Mouse (Mus musculus) embryonic facial prominence, embryonic 15.5 days (tissue): ENCODE data around the gene Gale. TPM values are rescaled to one million over a fixed set of nuclear protein-coding genes. Genes with fewer than 3 reads are reported as not detected.

Source experiments
- ATAC-seq: fragments of 200-750 bp; cut with Nextera tagmentation; 2 replicates; pipeline ENCODE4 v1.8.0; 2017; ENCODE audit warnings: low read depth, moderate TSS enrichment; ENCODE audit not compliant: insufficient number of reproducible peaks, low FRiP score, low TSS enrichment
- H3K27ac ChIP-seq: fragments of 300-500 bp; sonication (generic); replicated peaks from 2 replicates; pipeline ENCODE4 v1.5.1; 2015; ENCODE audit warnings: mild to moderate bottlenecking, inconsistent platforms
- H3K27me3 ChIP-seq: fragments of 300-500 bp; sonication (generic); 2 replicates; pipeline ENCODE4 v1.6.1; 2015; ENCODE audit warnings: inconsistent platforms
- H3K36me3 ChIP-seq: fragments of 300-500 bp; sonication (generic); 2 replicates; pipeline ENCODE4 v1.6.1; 2015; ENCODE audit warnings: mild to moderate bottlenecking, inconsistent platforms
- H3K4me1 ChIP-seq: fragments of 300-500 bp; sonication (generic); 2 replicates; pipeline ENCODE4 v1.6.1; 2015; ENCODE audit warnings: inconsistent platforms
- H3K4me2 ChIP-seq: fragments of 300-500 bp; sonication (generic); replicated peaks from 2 replicates; pipeline ENCODE4 v1.6.1; 2015; ENCODE audit warnings: mild to moderate bottlenecking, inconsistent platforms
- H3K4me3 ChIP-seq: fragments of 300-500 bp; sonication (generic); replicated peaks from 2 replicates; pipeline ENCODE4 v1.5.1; 2015; ENCODE audit warnings: mild to moderate bottlenecking, inconsistent platforms
- H3K9ac ChIP-seq: fragments of 300-500 bp; sonication (generic); 2 replicates; pipeline ENCODE4 v1.6.1; 2015; ENCODE audit warnings: inconsistent platforms
- H3K9me3 ChIP-seq: fragments of 300-500 bp; sonication (generic); replicated peaks from 2 replicates; pipeline ENCODE4 v1.6.1; 2016; ENCODE audit warnings: inconsistent platforms
- WGBS: fragments of 180-500 bp; shearing (Covaris S2); methylation state at CpG from one replicate; pipeline ENCODE4 v1.1.7; 2015; 5-methylcytosine and 5-hydroxymethylcytosine counted together
- polyA plus RNA-seq: library from polyadenylated mRNA; unstranded; fragments of >200 nt; fragmentation: Nextera tagmentation; extraction: Ambion mirVana; gene quantifications from 2 replicates; pipeline ENCODE4 v1.2.1, GENCODE M21; 2015

The Gale gene
- polyA plus RNA-seq, 1 experiment from 2014 or later: 48.0 TPM

- H3K4me1 ChIP-seq: peaks cover 18% of the 10 kb centered on the region
- peak overlapping the region; percentile 97 for H3K4me3 ChIP-seq
- peak overlapping the region; percentile 71 for H3K4me2 ChIP-seq
- no peaks in the 10 kb centered on the region for H3K27me3 ChIP-seq
- 64% methylated on average over 9 of the region's 9 CpGs for WGBS
- no peak overlapping the region for H3K9ac ChIP-seq
- H3K9me3 ChIP-seq: no peaks in the 10 kb centered on the region
- no peak for ATAC-seq
- peak overlapping the region; percentile 90 for H3K27ac ChIP-seq
- peaks cover 23% of the 10 kb centered on the region for H3K36me3 ChIP-seq
Measured at GRCm38 (mm10) chr4:135987714-135988113, 24.2 kb downstream of the Gale start.

GRCm38 (mm10) chr4:135993941-135994340 is 30.4 kb downstream of the Gale start:
- Histone ChIP-seq H3K9ac (no peak overlapping the region), H3K4me3 (no peak overlapping the region), H3K27me3 (no peaks in the 10 kb centered on the region), H3K36me3 (no peaks in the 10 kb centered on the region), H3K4me2 (no peak overlapping the region), H3K27ac (no peak overlapping the region), H3K4me1 (no peaks in the 10 kb centered on the region), H3K9me3 (no peaks in the 10 kb centered on the region)
- no peak for ATAC-seq
- WGBS: 91% methylated on average over 6 of the region's 6 CpGs

GRCm38 (mm10) chr4:135995118-135995517 is 31.6 kb downstream of the Gale start:
- Histone ChIP-seq H3K4me1 (no peaks in the 10 kb centered on the region), H3K27ac (no peak overlapping the region), H3K36me3 (no peaks in the 10 kb centered on the region), H3K27me3 (no peaks in the 10 kb centered on the region), H3K4me2 (no peak overlapping the region), H3K9ac (no peak overlapping the region), H3K9me3 (no peaks in the 10 kb centered on the region), H3K4me3 (no peak overlapping the region)
- 88% methylated on average over 4 of the region's 4 CpGs for WGBS
- ATAC-seq: no peak

- WGBS: 92% methylated on average over 5 of the region's 5 CpGs
- Histone ChIP-seq H3K9ac (no peak overlapping the region), H3K4me1 (no peaks in the 10 kb centered on the region), H3K36me3 (peaks cover 75% of the 10 kb centered on the region), H3K27me3 (no peaks in the 10 kb centered on the region), H3K9me3 (no peaks in the 10 kb centered on the region), H3K4me2 (no peak overlapping the region), H3K4me3 (no peak overlapping the region), H3K27ac (no peak overlapping the region)
- no peak for ATAC-seq
Measured at GRCm38 (mm10) chr4:136004107-136004675, 40.7 kb downstream of the Gale start.

GRCm38 (mm10) chr4:136004921-136005320 is 41.4 kb downstream of the Gale start:
- WGBS: 88% methylated on average over 2 of the region's 2 CpGs
- Histone ChIP-seq H3K9me3 (no peaks in the 10 kb centered on the region), H3K4me2 (no peak overlapping the region), H3K4me3 (no peak overlapping the region), H3K27me3 (no peaks in the 10 kb centered on the region), H3K9ac (no peak overlapping the region), H3K27ac (no peak overlapping the region), H3K36me3 (peaks cover 82% of the 10 kb centered on the region), H3K4me1 (no peaks in the 10 kb centered on the region)
- no peak for ATAC-seq

GRCm38 (mm10) chr4:136006821-136007220 is 43.3 kb downstream of the Gale start:
- H3K4me2 ChIP-seq: no peak overlapping the region
- H3K27ac ChIP-seq: no peak overlapping the region
- no peaks in the 10 kb centered on the region for H3K9me3 ChIP-seq
- H3K9ac ChIP-seq: no peak overlapping the region
- H3K27me3 ChIP-seq: no peaks in the 10 kb centered on the region
- H3K36me3 ChIP-seq: peaks cover 92% of the 10 kb centered on the region
- 94% methylated on average over 3 of the region's 3 CpGs for WGBS
- H3K4me1 ChIP-seq: no peaks in the 10 kb centered on the region
- no peak for ATAC-seq
- H3K4me3 ChIP-seq: no peak overlapping the region

- no peaks in the 10 kb centered on the region for H3K9me3 ChIP-seq
- ATAC-seq: no peak
- no peaks in the 10 kb centered on the region for H3K27me3 ChIP-seq
- no peak overlapping the region for H3K27ac ChIP-seq
- H3K4me3 ChIP-seq: no peak overlapping the region
- 88% methylated on average over 8 of the region's 8 CpGs for WGBS
- no peaks in the 10 kb centered on the region for H3K4me1 ChIP-seq
- no peak overlapping the region for H3K9ac ChIP-seq
- H3K36me3 ChIP-seq: peaks cover 89% of the 10 kb centered on the region
- H3K4me2 ChIP-seq: no peak overlapping the region
Measured at GRCm38 (mm10) chr4:136008782-136009447, 45.4 kb downstream of the Gale start.

- Histone ChIP-seq H3K4me1 (no peaks in the 10 kb centered on the region), H3K27me3 (no peaks in the 10 kb centered on the region), H3K9ac (no peak overlapping the region), H3K36me3 (peaks cover 76% of the 10 kb centered on the region), H3K4me2 (no peak overlapping the region), H3K27ac (no peak overlapping the region), H3K9me3 (no peaks in the 10 kb centered on the region), H3K4me3 (no peak overlapping the region)
- ATAC-seq: no peak
- WGBS: 90% methylated on average over 4 of the region's 4 CpGs
Measured at GRCm38 (mm10) chr4:136010586-136010985, 47.1 kb downstream of the Gale start.

GRCm38 (mm10) chr4:136016059-136016602 is 52.6 kb downstream of the Gale start:
- Histone ChIP-seq H3K27me3 (no peaks in the 10 kb centered on the region), H3K9me3 (no peaks in the 10 kb centered on the region), H3K27ac (no peak overlapping the region), H3K36me3 (peaks cover 26% of the 10 kb centered on the region), H3K4me1 (peaks cover 18% of the 10 kb centered on the region), H3K4me2 (no peak overlapping the region), H3K9ac (no peak overlapping the region), H3K4me3 (no peak overlapping the region)
- ATAC-seq: no peak
- WGBS: 78% methylated on average over 3 of the region's 3 CpGs

Other genes with a start within 250 kb of the Gale start
- 0.62 and 1.1 TPM in 2 replicates for gene Il22ra1, start 235.6 kb upstream of the Gale start, polyA plus RNA-seq
- gene Myom3, start 204.0 kb upstream of the Gale start, polyA plus RNA-seq: 6.3 and 7.7 TPM in 2 replicates
- gene Srsf10, start 108.0 kb upstream of the Gale start, polyA plus RNA-seq: 198 and 214 TPM in 2 replicates
- 157 and 161 TPM in 2 replicates for gene Pnrc2, start 89.9 kb upstream of the Gale start, polyA plus RNA-seq
- gene Cnr2, start 68.3 kb upstream of the Gale start, polyA plus RNA-seq: 0.85 and 1.0 TPM in 2 replicates
- gene Fuca1, start 43.0 kb upstream of the Gale start, polyA plus RNA-seq: 78.2 and 82.1 TPM in 2 replicates
- gene Hmgcl, start 17.3 kb upstream of the Gale start, polyA plus RNA-seq: 78.2 and 79.8 TPM in 2 replicates
- 119 and 126 TPM in 2 replicates for gene Lypla2, start 8.9 kb downstream of the Gale start, polyA plus RNA-seq
- 52.7 and 56.7 TPM in 2 replicates for gene Pithd1, start 23.5 kb downstream of the Gale start, polyA plus RNA-seq
- gene Eloa, start 58.0 kb downstream of the Gale start, polyA plus RNA-seq: 43.0 and 44.8 TPM in 2 replicates
- gene Rpl11, start 89.7 kb downstream of the Gale start, polyA plus RNA-seq: 427 and 463 TPM in 2 replicates
- 432 and 441 TPM in 2 replicates for gene Id3, start 179.8 kb downstream of the Gale start, polyA plus RNA-seq
- 10.1 and 12.5 TPM in 2 replicates for gene E2f2, start 208.7 kb downstream of the Gale start, polyA plus RNA-seq
- gene Asap3, start 242.6 kb downstream of the Gale start, polyA plus RNA-seq: 13.3 and 14.1 TPM in 2 replicates